Mouse (Mus musculus) kidney, adult 8-10 months (tissue): Measurements from ENCODE around the gene Cers5.
"Not testable (repeated sequence)": the region's sequence is repeated elsewhere in the genome, so short reads cannot be mapped to it uniquely, and the experiment has no call there.

Experiments
- DNase-seq, 2 experiments: peaks; one replicate each; pipeline ENCODE4 v3.0.0; 2022

Gene Cers5

GRCm38 (mm10) chr15:99704881-99705280, 67.8 kb downstream of the Cers5 start:
- no peak for DNase-seq

DNA sequence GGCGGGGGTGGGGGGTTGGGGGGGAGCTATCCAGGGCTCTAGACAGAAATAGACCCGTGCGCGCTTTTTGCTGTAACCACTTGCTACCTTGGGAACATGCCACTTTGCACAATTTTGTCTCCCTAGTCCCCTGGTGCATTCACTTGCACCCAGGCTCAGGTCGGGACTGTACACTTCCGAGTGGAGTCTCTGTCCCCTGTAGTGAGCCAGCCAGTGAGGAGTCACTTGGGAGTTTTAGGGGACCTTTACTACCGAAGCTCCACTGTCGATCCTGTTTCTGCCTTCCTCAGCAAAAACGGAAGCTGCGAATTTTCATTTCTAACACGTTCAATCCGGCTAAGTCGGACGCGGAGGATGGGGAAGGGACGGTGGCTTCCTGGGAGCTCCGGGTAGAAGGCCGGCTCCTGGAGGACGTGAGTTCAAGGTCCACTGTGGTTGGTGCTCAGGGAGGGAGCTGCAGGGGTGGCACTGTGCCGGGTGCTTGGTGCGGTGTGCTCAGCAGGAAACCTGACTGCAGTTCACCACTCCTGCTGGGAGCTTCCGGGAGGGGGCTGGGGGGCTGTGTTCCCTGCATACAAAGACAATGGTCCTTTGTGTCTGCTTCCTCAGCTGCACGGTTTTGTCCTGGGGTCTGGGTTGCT, 68.5 kb downstream of the Cers5 start:
- peak; percentile 72 to 80 for DNase-seq

GRCm38 (mm10) chr15:99703676-99704040, 69.0 kb downstream of the Cers5 start:
- no peak for DNase-seq

DNA sequence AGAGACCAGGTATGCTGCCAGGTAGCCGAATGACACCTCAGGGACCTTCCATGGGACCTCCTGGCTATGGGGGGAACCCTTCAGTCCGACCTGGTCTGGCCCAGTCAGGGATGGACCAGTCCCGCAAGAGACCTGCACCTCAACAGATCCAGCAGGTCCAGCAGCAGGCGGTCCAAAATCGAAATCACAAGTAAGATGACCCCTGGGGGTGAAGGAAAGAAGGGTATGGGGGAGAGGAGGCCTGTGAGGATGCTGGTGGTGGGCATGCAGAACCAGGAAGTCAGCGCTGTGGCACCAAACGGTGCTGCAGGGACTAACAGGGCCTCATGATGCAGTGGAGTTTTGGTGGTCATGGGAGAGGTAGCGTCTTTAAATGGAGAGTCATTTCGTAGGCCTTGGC, 69.6 kb downstream of the Cers5 start:
- DNase-seq: no peak

GRCm38 (mm10) chr15:99701999-99702900, 70.4 kb downstream of the Cers5 start, which contains the start of gene Smarcd1:
Gene Smarcd1, plus strand, starts transcription at chr15:99702129.
- peak; percentile 91 to 93 for DNase-seq

DNA sequence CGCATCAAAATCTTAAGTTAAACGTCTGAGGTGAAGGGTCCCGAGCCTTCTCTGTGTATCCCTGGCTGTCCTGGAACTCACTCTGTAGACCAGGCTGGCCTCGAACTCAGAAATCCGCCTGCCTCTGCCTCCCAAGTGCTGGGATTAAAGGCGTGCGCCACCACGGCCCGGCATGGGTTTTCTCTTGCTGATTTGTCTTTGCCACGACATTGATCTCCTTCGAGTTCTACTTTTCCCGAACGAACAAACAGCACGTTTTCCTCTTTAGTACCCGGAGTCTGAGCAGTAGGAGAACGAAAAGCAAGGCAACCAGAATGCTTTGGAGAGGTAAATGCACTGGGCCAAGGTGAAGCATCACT, 71.1 kb downstream of the Cers5 start:
- not testable (repeated sequence) for DNase-seq

DNA sequence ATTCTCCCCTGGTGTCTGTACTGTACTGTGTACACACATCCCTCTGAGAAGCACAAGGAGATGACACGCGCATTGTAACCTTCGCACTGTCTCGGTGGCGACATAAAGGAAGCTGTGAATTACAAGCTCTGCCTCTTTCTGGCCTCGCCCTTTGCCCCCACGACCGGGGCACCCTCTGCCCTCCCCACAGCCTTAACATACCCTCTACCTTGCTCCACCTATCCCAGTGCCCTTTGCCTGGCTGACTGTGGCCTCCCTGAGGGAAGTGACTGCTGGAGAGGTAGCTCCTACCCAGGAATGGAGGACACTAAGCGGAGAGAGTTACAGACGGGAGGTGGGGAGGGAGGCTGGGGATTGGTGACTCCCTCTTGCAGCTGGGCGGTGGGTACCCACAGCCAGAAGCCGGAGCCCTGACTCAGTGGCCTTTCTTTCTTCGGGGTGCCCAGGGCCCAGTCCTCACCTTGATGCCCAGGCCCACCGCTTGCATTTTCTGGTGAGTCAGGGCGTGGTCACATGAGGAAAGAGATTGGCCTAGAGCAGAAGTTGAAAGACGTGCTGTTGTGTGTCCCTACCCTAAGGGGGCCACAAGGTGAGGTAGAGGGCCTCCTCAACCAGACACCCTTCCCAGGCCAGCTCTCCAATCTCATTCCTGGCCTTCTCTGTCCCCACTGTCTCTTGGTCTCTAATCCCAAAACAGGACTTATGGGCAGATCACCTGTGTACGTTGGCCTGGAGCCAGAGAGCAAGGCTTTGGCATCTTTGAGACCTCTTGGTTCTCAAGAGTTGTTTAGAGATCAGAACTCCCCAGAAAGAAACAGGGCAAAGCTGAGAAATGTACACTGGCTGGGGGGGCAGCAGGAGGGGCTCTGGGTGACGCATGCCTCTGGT, 72.2 kb downstream of the Cers5 start:
- peak in 1 of 2 experiments; percentile 53 for DNase-seq

- no peak for DNase-seq
Observed at GRCm38 (mm10) chr15:99699715-99700114, 73.0 kb downstream of the Cers5 start.

DNA sequence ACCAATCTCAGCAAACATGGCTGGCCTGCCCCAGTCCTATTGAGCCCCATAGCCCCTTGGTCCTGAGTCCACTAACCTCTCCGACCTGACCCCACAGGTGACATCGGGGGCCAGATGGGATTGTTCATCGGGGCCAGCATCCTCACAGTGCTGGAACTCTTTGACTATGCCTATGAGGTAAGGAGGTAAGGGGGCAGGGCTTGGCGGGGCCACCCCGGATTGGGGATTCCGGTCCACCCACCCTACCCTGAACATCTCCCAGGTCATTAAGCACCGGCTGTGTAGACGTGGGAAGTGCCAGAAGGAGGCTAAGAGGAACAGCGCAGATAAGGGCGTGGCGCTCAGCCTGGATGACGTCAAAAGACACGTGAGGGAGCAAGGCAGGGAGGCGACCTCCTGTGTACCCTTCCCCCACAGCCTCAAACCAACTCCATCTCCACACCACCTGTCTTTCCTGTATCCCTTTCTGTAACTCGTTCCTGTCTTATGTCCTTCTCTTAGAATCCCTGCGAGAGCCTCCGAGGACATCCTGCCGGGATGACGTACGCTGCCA, 74.1 kb downstream of the Cers5 start:
- no peak for DNase-seq

- DNase-seq: no peak
Observed at GRCm38 (mm10) chr15:99697309-99697708, 75.4 kb downstream of the Cers5 start.

GRCm38 (mm10) chr15:99691976-99692375, 80.7 kb downstream of the Cers5 start:
- DNase-seq: no peak

DNA sequence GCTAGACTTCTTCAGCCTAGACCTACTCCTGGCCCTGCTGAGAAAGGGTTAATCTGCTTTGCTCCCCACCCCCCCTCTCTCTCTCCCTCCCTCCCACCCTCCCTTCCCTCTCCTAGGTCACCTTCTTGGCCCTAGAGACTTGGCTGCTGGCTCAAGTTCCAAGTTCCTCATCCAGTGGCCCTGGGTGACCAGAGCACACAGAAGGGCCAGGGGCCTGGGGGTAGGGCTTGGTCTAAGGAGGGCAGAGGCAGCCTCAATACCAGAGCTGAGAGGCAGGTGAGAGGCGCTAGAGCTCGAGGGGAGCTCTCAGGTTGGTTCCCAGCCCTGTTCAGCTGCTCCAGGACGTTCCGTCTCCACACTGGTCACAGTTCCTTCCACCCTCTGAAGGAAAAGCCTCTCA, 81.8 kb downstream of the Cers5 start:
- no peak for DNase-seq

GRCm38 (mm10) chr15:99688712-99689111, 84.0 kb downstream of the Cers5 start:
- DNase-seq: peak in 1 of 2 experiments; percentile 60
